Mouse (Mus musculus) hindbrain, embryonic 10.5 days (tissue): ENCODE results near the gene Ppfia3. TPM values are rescaled to one million over a fixed set of nuclear protein-coding genes. Genes with fewer than 3 reads are reported as not detected.

Experiments used
- DNase-seq: peaks from one replicate; pipeline ENCODE4 v3.0.0-alpha.2; 2017; ENCODE audit warnings: low spot score
- H3K27ac ChIP-seq: fragments of 300-500 bp; sonication (generic); 2 replicates; pipeline ENCODE4 v1.5.1; 2016; ENCODE audit warnings: mild to moderate bottlenecking, moderate library complexity
- H3K27me3 ChIP-seq: fragments of 300-500 bp; sonication (generic); 2 replicates; pipeline ENCODE4 v1.6.1; 2016; ENCODE audit warnings: mild to moderate bottlenecking; ENCODE audit not compliant: poor library complexity, insufficient read depth, severe bottlenecking
- H3K36me3 ChIP-seq: fragments of 300-500 bp; sonication (generic); 2 replicates; pipeline ENCODE4 v1.6.1; 2016; ENCODE audit warnings: mild to moderate bottlenecking, moderate library complexity
- H3K4me1 ChIP-seq: fragments of 300-500 bp; sonication (generic); replicated peaks from 2 replicates; pipeline ENCODE4 v1.6.1; 2016; ENCODE audit warnings: mild to moderate bottlenecking
- H3K4me3 ChIP-seq: fragments of 300-500 bp; sonication (generic); 2 replicates; pipeline ENCODE4 v1.5.1; 2016; ENCODE audit warnings: mild to moderate bottlenecking, moderate library complexity
- H3K9me3 ChIP-seq: fragments of 300-500 bp; sonication (generic); 2 replicates; pipeline ENCODE4 v1.6.1; 2016; ENCODE audit warnings: mild to moderate bottlenecking, moderate library complexity
- WGBS: fragments of 180-500 bp; shearing (Covaris S2); methylation state at CpG from one replicate; pipeline ENCODE4 v1.1.7; 2016; 5-methylcytosine and 5-hydroxymethylcytosine counted together
- polyA plus RNA-seq: library from polyadenylated mRNA; unstranded; fragments of >200 nt; fragmentation: Nextera tagmentation; extraction: Ambion mirVana; gene quantifications from 2 replicates; pipeline ENCODE4 v1.2.1, GENCODE M21; 2016

Gene Ppfia3
- polyA plus RNA-seq, 1 experiment from 2014 or later, result 12.9 TPM

DNA sequence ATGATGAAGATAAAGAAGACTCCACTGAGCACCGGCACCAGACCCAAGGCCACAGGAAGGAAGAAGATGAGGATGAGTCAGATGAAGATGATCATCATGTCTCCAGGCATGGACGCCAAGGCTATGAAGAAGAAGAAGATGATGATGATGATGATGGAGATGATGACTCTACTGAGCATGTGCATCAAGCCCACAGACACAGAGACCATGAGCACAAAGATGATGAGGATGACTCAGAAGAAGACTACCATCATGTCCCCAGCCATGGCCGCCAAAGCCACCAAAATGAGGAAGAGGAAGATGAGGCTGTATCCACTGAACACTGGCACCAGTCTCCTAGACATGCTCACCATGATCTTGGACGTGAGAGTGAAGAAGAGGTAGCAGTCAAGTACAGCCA is 30.5 kb downstream of the Ppfia3 start:
- no peaks in the 10 kb centered on the region for H3K9me3 ChIP-seq
- no peak for DNase-seq
- H3K4me1 ChIP-seq, result peaks cover 77% of the 10 kb centered on the region
- peaks cover 57% of the 10 kb centered on the region for H3K27me3 ChIP-seq
- no peaks in the 10 kb centered on the region for H3K36me3 ChIP-seq
- no peak overlapping the region for H3K4me3 ChIP-seq
- WGBS, result 89% methylated on average over 4 of the region's 4 CpGs
- no peak overlapping the region for H3K27ac ChIP-seq

DNA sequence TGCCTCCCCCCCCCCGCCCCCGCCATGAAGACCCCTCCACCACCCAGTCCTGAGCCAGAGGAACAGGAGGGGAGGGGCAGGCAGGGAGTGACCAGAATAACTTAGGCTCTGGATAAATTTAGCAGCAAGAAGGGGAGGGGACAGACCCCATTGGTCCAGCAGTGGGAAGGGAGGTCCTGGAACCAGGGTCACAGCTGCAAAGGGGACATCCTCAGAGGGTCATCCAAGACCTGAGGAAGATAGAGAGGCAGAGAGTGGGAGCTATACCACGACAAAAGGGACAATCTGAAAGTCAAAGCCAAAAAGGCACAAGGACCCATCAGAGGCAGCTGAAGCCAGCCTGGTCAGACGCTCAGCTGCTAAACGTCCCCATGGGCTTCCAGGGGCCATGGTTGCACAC is 31.8 kb downstream of the Ppfia3 start, which contains the start of gene Hrc:
Gene Hrc, plus strand, starts transcription at position 235 of the 400 bp plus-strand sequence.
- Histone ChIP-seq H3K9me3 (no peaks in the 10 kb centered on the region), H3K27ac (peak within 1 kb of the TSS; percentile 89; the same call in 1 of the 2 replicates), H3K36me3 (no peaks in the 10 kb centered on the region), H3K27me3 (peaks cover 49% of the 10 kb centered on the region), H3K4me1 (peaks cover 69% of the 10 kb centered on the region), H3K4me3 (peak within 1 kb of the TSS; percentile 80; the same call in 1 of the 2 replicates)
- 30% methylated on average over 5 of the region's 5 CpGs for WGBS
- DNase-seq, result no peak

DNA sequence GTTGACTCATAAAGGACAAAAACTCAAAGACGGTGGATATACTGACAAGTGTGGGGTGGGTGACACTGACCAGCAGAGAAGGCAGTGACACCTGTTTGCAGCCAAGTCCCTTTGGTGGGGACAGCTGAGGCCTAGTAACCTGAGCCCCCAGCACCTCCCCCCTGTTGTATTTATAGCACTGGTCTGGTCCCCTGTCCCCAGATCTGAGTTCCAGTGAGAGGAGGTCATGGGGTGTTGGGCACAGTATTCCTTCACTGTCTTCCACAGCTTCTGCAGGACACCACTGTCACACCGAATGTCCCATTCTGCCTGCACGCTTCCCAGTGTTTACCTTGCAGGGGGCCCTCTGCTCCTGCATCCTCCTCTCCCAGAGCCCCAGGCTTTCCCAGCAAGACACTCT is 32.2 kb downstream of the Ppfia3 start:
- 28% methylated on average over 3 of the region's 3 CpGs for WGBS
- peak overlapping the region; percentile 80; the same call in 1 of the 2 replicates for H3K4me3 ChIP-seq
- peak overlapping the region; percentile 42; the same call in 1 of the 2 replicates for H3K27ac ChIP-seq
- peaks cover 49% of the 10 kb centered on the region for H3K27me3 ChIP-seq
- no peaks in the 10 kb centered on the region for H3K36me3 ChIP-seq
- DNase-seq, result no peak
- H3K9me3 ChIP-seq, result no peaks in the 10 kb centered on the region
- peaks cover 64% of the 10 kb centered on the region for H3K4me1 ChIP-seq

DNA sequence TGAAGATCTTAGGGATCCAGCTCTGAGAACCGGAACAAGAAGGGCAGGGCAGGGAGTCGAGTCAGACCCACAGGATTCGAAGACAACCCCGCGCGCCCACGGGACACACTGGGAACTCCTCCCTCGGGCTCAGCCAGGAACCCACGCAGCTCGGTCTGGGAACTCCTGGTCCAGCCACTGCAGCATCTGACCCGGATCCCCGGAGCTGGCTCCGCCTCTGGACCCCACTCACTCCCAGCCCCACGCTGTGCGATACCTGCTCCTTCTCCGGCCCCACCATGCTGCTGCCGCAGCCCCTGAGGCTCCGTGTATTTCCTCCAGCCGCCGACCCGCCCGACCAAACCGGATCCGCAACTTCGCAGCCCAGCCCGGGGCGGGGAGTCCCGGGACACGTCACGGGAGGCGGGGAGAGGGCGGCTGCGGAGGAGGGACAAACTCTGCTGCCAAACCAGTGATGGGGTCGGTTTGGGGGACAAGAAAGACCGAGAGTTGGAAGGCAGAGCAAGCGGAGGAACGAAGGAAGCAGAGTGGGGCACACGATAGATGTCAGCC is 33.3 kb downstream of the Ppfia3 start, which contains the start of gene Trpm4:
Gene Trpm4, minus strand, starts transcription at position 350 of the 552 bp plus-strand sequence.
- peak; percentile 81 for DNase-seq
- under 1% methylated on average over 38 of the region's 38 CpGs for WGBS
- Histone ChIP-seq H3K27ac (peak within 1 kb of the TSS; percentile 89), H3K4me1 (peaks cover 53% of the 10 kb centered on the region), H3K4me3 (peak within 1 kb of the TSS; percentile 80), H3K9me3 (no peaks in the 10 kb centered on the region), H3K27me3 (peaks cover 49% of the 10 kb centered on the region), H3K36me3 (no peaks in the 10 kb centered on the region)

DNA sequence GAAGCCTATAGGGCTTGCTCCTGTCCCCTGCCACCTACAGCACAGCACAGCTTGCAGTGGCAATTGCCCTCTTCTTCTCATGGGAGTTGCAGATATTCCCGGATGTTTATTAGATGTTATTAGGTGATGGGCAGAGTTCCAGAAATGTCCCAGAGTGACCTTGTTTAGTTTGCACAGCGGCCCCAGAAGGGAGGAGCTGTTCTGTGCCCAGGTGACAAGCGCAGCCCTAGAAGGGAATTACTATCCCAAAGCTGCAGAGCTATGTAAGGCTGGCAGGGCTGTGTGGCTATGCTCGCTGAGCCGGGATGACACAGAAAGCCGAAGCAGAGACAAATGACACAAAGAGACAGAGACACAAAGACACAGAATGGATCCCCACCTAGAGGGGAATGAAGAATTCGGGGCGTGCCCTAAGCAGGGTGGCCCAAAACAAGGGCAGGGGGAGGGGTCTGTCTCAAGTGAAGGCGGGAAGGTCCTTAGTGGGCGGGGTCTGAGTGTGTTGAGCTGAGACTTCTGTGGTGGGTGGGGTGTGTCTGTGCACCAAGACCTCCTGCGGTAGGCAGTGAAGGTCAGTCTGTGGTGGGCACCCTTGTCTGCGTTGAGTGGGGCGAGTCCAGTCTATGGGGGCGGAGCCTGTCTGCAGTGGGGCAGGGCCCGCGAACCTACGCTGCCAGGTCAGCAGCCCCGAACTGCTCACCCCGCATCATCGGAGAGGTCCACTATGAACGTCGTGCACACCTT is 34.0 kb downstream of the Ppfia3 start:
- Histone ChIP-seq H3K4me3 (peak overlapping the region; percentile 80), H3K9me3 (no peaks in the 10 kb centered on the region), H3K4me1 (peaks cover 47% of the 10 kb centered on the region), H3K27me3 (peaks cover 46% of the 10 kb centered on the region), H3K36me3 (no peaks in the 10 kb centered on the region), H3K27ac (peak overlapping the region; percentile 89)
- DNase-seq, result peak; percentile 63
- 3% methylated on average over 22 of the region's 22 CpGs for WGBS

DNA sequence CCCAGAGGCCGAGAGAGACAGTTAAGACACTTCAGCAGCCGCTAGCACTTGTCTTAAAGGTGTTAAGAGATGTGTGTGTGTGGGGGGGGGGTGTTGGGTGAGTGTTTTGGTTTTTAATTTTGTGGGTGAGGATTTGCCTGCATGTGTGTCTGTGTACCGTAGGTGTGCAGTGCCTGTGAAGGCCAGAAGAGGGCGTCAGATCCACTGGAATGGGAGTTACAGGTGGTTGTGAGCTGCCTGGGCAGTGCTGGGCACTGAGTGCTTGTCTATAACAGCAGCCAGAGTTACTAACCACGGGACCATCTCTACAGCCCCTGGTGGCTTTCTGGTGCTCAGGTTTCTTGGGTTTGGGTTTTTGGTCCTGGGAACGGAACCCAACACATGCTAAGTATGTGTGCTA is 35.3 kb downstream of the Ppfia3 start:
- WGBS, result 78% methylated on average over 6 of the region's 6 CpGs
- H3K36me3 ChIP-seq, result peaks cover 4% of the 10 kb centered on the region; the same call in 1 of the 2 replicates
- no peak overlapping the region for H3K4me3 ChIP-seq
- no peak for DNase-seq
- H3K27ac ChIP-seq, result no peak overlapping the region
- peaks cover 32% of the 10 kb centered on the region for H3K27me3 ChIP-seq
- peaks cover 40% of the 10 kb centered on the region for H3K4me1 ChIP-seq
- no peaks in the 10 kb centered on the region for H3K9me3 ChIP-seq

DNA sequence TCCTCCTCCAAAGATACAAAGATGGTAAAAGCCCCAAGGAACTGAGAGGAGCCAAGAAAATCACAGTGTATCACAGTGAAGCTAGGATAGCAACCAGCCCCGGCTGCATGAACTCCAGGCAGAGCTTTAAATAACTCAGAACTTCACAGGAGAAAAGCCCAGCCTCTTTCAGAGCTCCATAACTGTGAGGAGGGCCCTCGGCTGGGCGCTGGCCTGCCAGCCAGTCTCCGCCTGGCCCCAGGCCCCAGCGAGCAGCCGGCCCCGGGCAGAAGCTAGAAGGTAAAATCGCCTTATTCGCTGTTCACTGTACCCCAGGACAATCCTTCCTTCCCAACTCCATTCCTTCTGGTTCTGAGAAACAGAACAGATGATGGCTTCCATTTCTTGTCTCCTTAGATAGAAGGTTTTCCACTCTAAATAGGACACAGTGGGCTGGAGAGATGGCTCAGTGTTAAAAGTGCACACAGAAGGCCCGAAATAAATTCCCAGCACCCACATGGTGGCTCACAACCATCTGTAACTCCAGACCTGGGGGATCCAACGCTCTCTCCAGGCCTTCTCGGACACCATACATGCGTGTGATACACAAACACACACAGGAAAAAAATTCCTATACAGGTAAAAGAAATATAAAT is 37.9 kb downstream of the Ppfia3 start:
- H3K27ac ChIP-seq, result no peak overlapping the region
- peaks cover 3% of the 10 kb centered on the region; the same call in 1 of the 2 replicates for H3K9me3 ChIP-seq
- peaks cover 25% of the 10 kb centered on the region for H3K4me1 ChIP-seq
- WGBS, result 86% methylated on average over 13 of the region's 13 CpGs
- no peak overlapping the region for H3K4me3 ChIP-seq
- peaks cover 17% of the 10 kb centered on the region; the same call in 1 of the 2 replicates for H3K27me3 ChIP-seq
- peaks cover 18% of the 10 kb centered on the region for H3K36me3 ChIP-seq
- no peak for DNase-seq

DNA sequence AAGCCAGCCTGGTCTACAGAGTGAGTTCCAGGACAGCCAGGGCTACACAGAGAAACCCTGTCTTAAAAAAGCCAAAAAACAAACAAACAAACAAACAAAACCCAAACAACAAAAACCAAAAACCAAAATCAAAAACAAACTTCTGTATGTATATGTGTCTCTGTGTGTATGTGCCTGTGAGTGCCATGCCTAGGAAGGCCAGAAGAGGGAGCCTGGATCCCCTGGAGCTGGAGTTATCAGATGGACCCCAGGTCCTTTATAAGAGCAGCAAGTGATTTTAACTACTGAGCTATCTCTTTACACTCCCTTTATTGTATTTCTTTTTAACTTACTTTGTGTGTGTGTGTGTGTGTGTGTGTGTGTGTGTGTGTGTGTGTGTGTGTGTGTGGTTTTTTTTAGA is 41.0 kb downstream of the Ppfia3 start:
- Histone ChIP-seq H3K27ac (no peak overlapping the region), H3K9me3 (peaks cover 3% of the 10 kb centered on the region; the same call in 1 of the 2 replicates), H3K36me3 (peaks cover 22% of the 10 kb centered on the region), H3K4me1 (0 out of 2 replicates have a peak, but pooled peaks cover 2% of the 10 kb centered on the region), H3K4me3 (no peak overlapping the region), H3K27me3 (no peaks in the 10 kb centered on the region)
- DNase-seq, result no peak

DNA sequence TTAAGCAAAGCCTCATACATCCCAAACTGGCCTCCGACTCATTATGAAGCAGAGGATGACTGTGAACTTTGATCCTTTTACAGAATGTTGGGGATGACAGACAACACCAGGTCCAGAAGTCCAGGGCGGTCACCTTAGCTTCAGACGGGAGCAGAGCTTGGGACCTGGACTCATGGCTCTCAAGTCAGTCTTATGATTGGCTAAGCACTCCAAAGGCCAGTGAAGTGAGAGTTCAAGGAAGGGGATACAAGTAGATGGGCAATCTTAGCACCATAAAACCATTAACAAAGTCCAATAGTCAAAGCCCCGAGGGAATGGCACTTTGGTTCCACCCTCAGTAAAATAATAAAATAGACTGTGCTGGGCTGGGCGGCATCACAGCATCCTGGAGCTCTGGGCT is 43.8 kb downstream of the Ppfia3 start:
- DNase-seq, result no peak
- H3K27me3 ChIP-seq, result no peaks in the 10 kb centered on the region
- H3K4me3 ChIP-seq, result no peak overlapping the region
- H3K4me1 ChIP-seq, result 0 out of 2 replicates have a peak, but pooled peaks cover 2% of the 10 kb centered on the region
- no peak overlapping the region for H3K27ac ChIP-seq
- H3K36me3 ChIP-seq, result peaks cover 22% of the 10 kb centered on the region
- 89% methylated on average over 5 of the region's 5 CpGs for WGBS
- peaks cover 3% of the 10 kb centered on the region; the same call in 1 of the 2 replicates for H3K9me3 ChIP-seq

DNA sequence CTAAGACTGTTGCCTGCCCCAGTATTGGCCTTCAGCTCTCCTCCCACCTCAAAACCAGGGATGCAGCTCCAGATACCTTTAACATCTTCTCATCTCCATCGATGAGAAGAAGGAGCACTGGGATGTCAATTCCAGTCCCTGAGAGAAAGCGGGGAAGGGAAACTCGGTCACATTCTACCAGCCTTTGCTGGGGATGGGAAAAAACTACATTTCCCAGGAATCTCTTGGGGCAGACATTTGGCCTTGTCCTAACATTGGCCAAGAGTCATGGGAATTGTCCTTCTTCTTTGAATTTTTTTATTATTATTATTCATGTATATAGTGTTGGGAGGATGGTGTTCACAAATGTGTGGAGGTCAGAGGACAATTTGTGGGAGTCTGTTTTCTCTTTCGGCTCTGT is 44.6 kb downstream of the Ppfia3 start:
- no peaks in the 10 kb centered on the region for H3K4me1 ChIP-seq
- peaks cover 3% of the 10 kb centered on the region; the same call in 1 of the 2 replicates for H3K9me3 ChIP-seq
- no peak overlapping the region for H3K27ac ChIP-seq
- no peak overlapping the region for H3K4me3 ChIP-seq
- no peak for DNase-seq
- peaks cover 26% of the 10 kb centered on the region for H3K36me3 ChIP-seq
- WGBS, result 88% methylated on average over 4 of the region's 4 CpGs
- no peaks in the 10 kb centered on the region for H3K27me3 ChIP-seq

DNA sequence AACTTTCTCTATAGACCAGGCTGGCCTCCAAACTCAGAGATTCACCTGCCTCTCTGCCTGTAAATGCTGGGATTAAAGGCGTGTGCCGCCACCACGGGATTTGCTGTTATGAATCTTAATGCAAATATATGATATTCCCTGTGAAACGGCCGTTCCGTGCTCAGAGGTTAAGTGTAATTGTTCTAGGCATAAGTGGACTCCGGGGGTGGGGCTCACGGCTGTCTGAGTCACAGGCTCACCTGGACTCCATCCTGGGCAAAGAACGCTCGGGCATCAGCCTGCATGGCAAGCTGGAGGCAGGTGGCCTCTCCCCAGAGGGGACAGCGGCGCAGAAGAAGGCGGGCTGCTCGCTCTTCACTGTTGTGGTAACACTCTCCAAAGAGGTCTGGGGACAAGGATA is 50.3 kb downstream of the Ppfia3 start:
- no peak for DNase-seq

DNA sequence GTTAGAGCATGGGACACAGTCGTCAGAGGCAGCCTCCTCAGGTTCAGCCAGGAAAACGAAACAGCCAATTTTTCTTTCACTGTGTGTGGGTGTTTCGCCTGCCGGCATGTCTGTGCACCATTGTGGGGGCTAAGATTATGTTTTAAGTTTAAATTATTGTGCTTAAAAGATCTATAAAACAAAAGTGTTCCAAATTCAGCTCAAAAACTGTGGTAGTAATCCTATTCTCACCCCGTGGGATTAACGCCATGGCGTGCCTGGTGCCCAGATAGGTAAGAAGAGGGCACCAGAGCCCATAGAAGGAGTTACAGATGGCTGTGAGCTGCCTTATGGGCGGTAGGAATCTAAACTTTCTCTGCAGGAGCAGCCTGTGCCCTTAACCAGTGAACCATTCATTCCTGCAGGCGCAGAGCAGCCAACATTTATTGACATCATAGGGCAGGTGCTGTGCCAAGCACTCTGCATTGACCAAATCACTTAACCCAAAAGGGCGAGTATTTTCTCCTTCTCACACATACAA is 51.6 kb downstream of the Ppfia3 start:
- DNase-seq, result no peak
- Histone ChIP-seq H3K36me3 (peaks cover 6% of the 10 kb centered on the region; the same call in 1 of the 2 replicates), H3K9me3 (no peaks in the 10 kb centered on the region), H3K27me3 (0 out of 2 replicates have a peak, but pooled peaks cover 5% of the 10 kb centered on the region), H3K4me1 (peaks cover 17% of the 10 kb centered on the region), H3K4me3 (no peak overlapping the region), H3K27ac (no peak overlapping the region)
- WGBS, result 85% methylated on average over 10 of the region's 10 CpGs

More for the DNA sequence above, 50.3 kb downstream of the Ppfia3 start:
- Histone ChIP-seq H3K4me3 (no peak overlapping the region), H3K4me1 (peaks cover 17% of the 10 kb centered on the region), H3K27me3 (no peaks in the 10 kb centered on the region), H3K36me3 (peaks cover 6% of the 10 kb centered on the region; the same call in 1 of the 2 replicates), H3K9me3 (no peaks in the 10 kb centered on the region), H3K27ac (no peak overlapping the region)
- WGBS, result 94% methylated on average over 14 of the region's 14 CpGs
